Mouse (Mus musculus) intestine, embryonic 14.5 days (tissue): Measurements from ENCODE around the gene Vps18. TPM values are rescaled to one million over a fixed set of nuclear protein-coding genes. Genes with fewer than 3 reads are reported as not detected.

ENCODE experiments used
- ATAC-seq: fragments of 200-750 bp; cut with Nextera tagmentation; replicated peaks from 2 replicates; pipeline ENCODE4 v1.8.0; 2017; ENCODE audit warnings: low read depth, moderate number of reproducible peaks, moderate TSS enrichment, moderate library complexity; ENCODE audit not compliant: low FRiP score, low TSS enrichment
- DNase-seq: peaks from one replicate; pipeline ENCODE4 v3.0.0-alpha.2; 2018; ENCODE audit warnings: low spot score
- H3K27ac ChIP-seq: fragments of 300-500 bp; sonication (generic); 2 replicates; pipeline ENCODE4 v1.5.1; 2014; ENCODE audit warnings: low read depth, mild to moderate bottlenecking, control low read depth
- H3K27me3 ChIP-seq: fragments of 300-500 bp; sonication (generic); replicated peaks from 2 replicates; pipeline ENCODE4 v1.6.1; 2014; ENCODE audit warnings: low read length, control low read depth; ENCODE audit not compliant: control insufficient read depth, insufficient read depth
- H3K36me3 ChIP-seq: fragments of 300-500 bp; sonication (generic); 2 replicates; pipeline ENCODE4 v1.6.1; 2014; ENCODE audit warnings: low read length, control low read depth; ENCODE audit not compliant: control insufficient read depth, insufficient read depth
- H3K4me1 ChIP-seq: fragments of 300-500 bp; sonication (generic); replicated peaks from 2 replicates; pipeline ENCODE4 v1.6.1; 2014; ENCODE audit warnings: low read length, control low read depth, mixed read lengths; ENCODE audit not compliant: control insufficient read depth, insufficient read depth
- H3K4me2 ChIP-seq: fragments of 300-500 bp; sonication (generic); 2 replicates; pipeline ENCODE4 v1.6.1; 2014; ENCODE audit warnings: low read length
- H3K4me3 ChIP-seq: fragments of 300-500 bp; sonication (generic); 2 replicates; pipeline ENCODE4 v1.5.1; 2014; ENCODE audit warnings: low read depth, low read length, control low read depth, mixed read lengths
- H3K9ac ChIP-seq: fragments of 300-500 bp; sonication (generic); 2 replicates; pipeline ENCODE4 v1.6.1; 2014; ENCODE audit warnings: mild to moderate bottlenecking, low read length
- H3K9me3 ChIP-seq: fragments of 300-500 bp; sonication (generic); 2 replicates; pipeline ENCODE4 v1.6.1; 2016; ENCODE audit warnings: low read length, control low read depth; ENCODE audit not compliant: control insufficient read depth
- WGBS: fragments of 180-500 bp; shearing (Covaris S2); extraction: QIAGEN DNeasy Blood & Tissue Kit; methylation state at CpG from one replicate; pipeline ENCODE4 v1.1.7; 2014; 5-methylcytosine and 5-hydroxymethylcytosine counted together
- polyA plus RNA-seq: library from polyadenylated mRNA; unstranded; fragments of >200 nt; fragmentation: Nextera tagmentation; extraction: Ambion mirVana; gene quantifications from 2 replicates; pipeline ENCODE4 v1.2.1, GENCODE M21; 2014

The Vps18 gene
- polyA plus RNA-seq, 1 experiment from 2014 or later: 14.8 TPM

DNA sequence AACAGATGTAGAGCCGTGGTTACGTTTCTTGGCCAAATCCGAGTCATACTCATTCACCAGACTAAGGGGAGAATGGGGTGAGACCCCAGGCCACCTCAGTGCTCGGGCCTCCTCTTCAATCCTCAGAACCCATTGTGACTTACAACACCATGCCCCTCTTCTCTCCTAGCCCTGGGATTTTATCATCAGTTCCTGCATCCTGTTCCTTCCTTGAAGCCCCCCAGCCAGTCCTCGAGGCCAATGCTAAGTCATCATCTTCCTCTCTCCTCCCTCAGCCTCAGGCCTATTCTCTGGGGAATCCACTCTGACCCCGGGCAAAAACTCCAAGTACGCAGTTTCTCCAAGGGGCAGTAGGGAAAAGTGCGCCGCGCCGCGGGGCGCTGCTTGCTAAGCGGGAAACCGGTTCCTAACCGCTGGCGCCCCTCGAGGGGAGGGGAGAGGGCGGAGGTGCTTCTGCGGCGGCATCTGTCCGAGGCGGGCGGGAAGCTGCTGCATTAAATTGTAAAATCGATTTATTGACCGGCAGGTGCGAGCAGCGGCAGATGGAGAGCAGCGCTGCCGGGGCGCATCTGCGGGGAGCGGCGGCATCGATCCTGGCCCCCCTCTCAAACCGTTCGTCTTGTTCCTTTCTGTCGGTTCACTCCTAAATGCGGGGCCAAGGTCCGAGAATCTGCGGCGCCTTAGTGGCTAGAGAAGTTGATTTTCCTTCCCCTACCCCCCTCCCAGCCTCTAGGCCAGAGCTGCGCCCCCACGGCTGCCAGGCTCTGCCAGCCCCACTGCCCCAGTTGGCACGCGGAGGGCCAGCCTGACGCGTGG, 33.4 kb downstream of the Vps18 start:
- peaks cover 31% of the 10 kb centered on the region for H3K4me1 ChIP-seq
- H3K9me3 ChIP-seq: no peaks in the 10 kb centered on the region
- H3K9ac ChIP-seq: peak overlapping the region; percentile 22; the same call in 1 of the 2 replicates

DNA sequence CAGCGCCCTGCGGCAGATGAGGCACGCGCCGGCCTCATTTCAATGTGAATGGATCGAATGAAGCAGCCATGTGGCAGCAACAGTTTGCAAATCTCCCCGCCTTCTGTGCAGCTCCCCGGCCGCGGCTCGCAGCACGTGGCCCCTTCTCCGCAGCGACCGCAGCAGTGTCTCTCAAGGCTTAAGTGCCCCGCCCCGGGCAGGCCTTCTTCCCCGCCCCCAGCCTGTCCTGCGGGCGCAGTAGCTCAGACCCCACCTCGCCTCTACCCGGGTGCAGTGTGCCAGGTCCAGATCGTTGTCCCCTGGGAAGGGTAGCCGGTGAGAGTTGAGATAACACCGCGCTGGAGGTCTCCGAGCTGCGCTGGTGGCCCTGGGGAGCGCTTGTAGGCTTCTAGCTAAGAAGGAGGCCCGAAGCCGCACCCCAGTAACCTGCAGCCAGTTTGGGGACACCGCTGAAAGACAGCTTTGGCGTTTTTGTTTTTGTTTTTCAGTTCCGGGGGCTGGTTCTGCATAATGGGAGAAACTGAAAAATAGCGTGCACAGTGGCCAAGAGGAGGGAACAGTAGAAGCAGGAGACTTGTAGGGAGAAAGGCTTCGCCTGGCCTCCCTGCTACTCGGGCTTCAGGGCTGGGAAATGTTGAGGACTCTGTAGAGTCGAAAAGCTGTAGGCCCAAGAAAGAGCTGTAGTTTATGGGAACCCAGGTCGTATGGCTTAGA, 34.2 kb downstream of the Vps18 start:
- peak overlapping the region; percentile 28 for H3K4me3 ChIP-seq
- no peaks in the 10 kb centered on the region for H3K9me3 ChIP-seq
- ATAC-seq (peak; percentile 22; the same call in 1 of the 2 replicates), DNase-seq (peak; percentile 82)
- 14% methylated on average over 39 of the region's 39 CpGs for WGBS
- H3K27ac ChIP-seq: no peak overlapping the region
- H3K4me2 ChIP-seq: peak overlapping the region; percentile 55
- H3K36me3 ChIP-seq: no peaks in the 10 kb centered on the region
- peaks cover 75% of the 10 kb centered on the region for H3K27me3 ChIP-seq
- peaks cover 34% of the 10 kb centered on the region for H3K4me1 ChIP-seq
- H3K9ac ChIP-seq: peak overlapping the region; percentile 22; the same call in 1 of the 2 replicates

More for the DNA sequence above, 33.4 kb downstream of the Vps18 start:
- Histone ChIP-seq H3K27ac (no peak overlapping the region), H3K27me3 (peaks cover 67% of the 10 kb centered on the region), H3K36me3 (no peaks in the 10 kb centered on the region), H3K4me2 (peak overlapping the region; percentile 55), H3K4me3 (peak overlapping the region; percentile 28)
- no peak for ATAC-seq
- DNase-seq: no peak
- 6% methylated on average over 47 of the region's 48 CpGs for WGBS

DNA sequence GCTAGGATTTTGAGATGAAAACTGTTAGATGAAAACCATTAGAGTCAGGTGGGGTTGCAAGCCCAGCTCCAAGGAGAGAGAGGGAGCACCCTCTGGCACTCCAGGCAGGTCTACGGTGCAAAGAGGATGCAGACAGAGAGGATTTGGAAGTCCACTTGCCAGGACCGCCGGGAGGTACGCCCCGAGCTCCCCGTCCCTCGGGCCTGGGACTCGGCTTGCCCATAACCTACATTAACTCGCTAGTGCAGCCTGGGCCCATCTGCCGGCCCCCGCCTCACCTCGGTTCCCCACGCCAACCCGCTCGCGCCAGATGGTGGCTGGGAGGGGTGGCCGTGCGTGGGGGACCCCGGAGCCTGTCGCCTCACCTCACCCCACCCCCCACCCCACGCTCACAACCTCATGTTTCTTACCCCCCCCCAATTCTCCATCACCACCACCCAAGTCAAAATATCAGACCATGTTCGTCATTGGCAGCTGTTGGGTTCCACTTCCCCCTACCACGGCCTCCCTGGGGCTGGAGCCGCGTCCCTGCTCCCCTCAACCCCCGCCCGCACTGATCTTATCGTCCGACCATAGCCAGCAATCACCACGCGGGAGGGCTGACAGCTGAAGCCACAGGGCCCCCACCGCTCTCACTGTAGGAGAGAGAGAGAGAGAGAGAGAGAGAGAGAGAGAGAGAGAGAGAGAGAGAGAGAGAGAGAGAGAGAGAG, 35.5 kb downstream of the Vps18 start:
- no peak for DNase-seq
- Histone ChIP-seq H3K27me3 (peaks cover 88% of the 10 kb centered on the region), H3K9me3 (no peaks in the 10 kb centered on the region), H3K36me3 (no peaks in the 10 kb centered on the region), H3K4me3 (peak overlapping the region; percentile 4; the same call in 1 of the 2 replicates), H3K4me1 (peaks cover 35% of the 10 kb centered on the region), H3K4me2 (peak overlapping the region; percentile 89), H3K9ac (no peak overlapping the region), H3K27ac (no peak overlapping the region)
- no peak for ATAC-seq
- 7% methylated on average over 32 of the region's 32 CpGs for WGBS

DNA sequence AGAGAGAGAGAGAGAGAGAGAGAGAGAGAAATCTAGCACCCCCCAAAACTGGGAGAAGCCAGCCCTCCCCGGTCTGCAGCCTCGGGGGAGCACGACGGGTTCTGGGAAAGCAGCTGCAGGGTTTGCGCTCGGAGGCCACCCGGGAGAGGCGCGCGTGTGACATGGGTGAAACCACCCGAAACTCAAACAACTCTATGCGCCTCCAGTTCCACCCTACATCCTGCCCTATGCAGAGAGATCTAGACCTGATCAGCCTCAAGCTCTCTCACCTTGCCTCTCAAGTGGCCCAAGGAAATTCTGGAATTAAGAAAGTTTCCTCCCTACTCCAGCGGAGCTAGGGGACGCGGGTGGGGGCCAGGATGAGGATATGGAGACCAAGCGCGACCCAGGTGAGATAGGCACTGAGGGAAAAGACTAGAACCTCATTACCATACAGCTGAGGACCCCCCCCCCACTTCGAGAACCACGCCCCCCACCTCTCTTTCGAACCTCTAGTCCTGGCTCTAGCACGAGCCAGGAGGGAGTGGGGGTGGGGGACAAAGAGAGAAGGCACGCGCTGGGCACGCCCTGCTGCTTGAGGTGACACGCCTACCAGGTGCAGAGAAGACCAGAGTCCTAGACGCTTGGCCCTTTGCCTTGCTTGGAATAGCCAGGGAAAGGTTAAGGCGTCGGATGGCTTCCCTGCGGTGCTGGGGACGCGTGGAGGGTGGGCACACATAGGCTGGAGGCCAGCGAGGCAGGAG, 36.2 kb downstream of the Vps18 start:
- no peak overlapping the region for H3K27ac ChIP-seq
- peak; percentile 78 for DNase-seq
- H3K9ac ChIP-seq: no peak overlapping the region
- H3K36me3 ChIP-seq: no peaks in the 10 kb centered on the region
- H3K4me2 ChIP-seq: peak overlapping the region; percentile 89
- H3K27me3 ChIP-seq: peaks cover 88% of the 10 kb centered on the region
- WGBS: under 1% methylated on average over 32 of the region's 32 CpGs
- H3K9me3 ChIP-seq: no peaks in the 10 kb centered on the region
- peaks cover 35% of the 10 kb centered on the region for H3K4me1 ChIP-seq
- peak; percentile 53 for ATAC-seq
- H3K4me3 ChIP-seq: peak overlapping the region; percentile 51

DNA sequence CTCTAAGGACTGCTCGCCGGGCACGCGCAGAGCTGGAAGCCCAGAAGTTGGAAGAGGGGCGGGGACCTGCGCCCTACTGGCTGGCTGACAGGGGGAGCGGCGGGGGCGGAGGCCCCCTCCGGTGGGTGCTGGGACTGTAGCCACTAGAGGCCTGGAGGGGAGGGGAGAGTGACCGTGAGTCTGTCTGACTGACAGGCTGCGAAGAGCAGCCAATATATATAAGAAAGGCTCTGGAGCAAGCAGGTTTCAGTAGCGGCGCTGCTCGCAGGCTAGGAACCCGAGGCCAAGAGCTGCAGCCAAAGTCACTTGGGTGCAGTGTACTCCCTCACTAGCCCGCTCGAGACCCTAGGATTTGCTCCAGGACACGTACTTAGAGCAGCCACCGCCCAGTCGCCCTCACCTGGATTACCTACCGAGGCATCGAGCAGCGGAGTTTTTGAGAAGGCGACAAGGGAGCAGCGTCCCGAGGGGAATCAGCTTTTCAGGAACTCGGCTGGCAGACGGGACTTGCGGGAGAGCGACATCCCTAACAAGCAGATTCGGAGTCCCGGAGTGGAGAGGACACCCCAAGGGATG, 37.1 kb downstream of the Vps18 start, which contains the start of gene Dll4:
Gene Dll4, plus strand, starts transcription at position 217 of the 576 bp plus-strand sequence.
- Histone ChIP-seq H3K9me3 (no peaks in the 10 kb centered on the region), H3K4me1 (peaks cover 35% of the 10 kb centered on the region), H3K27ac (0 out of 2 replicates have a peak within 1 kb of the TSS, but pooled peaks have one; percentile 1), H3K4me3 (peak within 1 kb of the TSS; percentile 51), H3K27me3 (peaks cover 90% of the 10 kb centered on the region), H3K9ac (peak within 1 kb of the TSS; percentile 29), H3K4me2 (peak within 1 kb of the TSS; percentile 89), H3K36me3 (no peaks in the 10 kb centered on the region)
- under 1% methylated on average over 31 of the region's 33 CpGs for WGBS
- ATAC-seq (peak; percentile 53), DNase-seq (peak; percentile 85)

DNA sequence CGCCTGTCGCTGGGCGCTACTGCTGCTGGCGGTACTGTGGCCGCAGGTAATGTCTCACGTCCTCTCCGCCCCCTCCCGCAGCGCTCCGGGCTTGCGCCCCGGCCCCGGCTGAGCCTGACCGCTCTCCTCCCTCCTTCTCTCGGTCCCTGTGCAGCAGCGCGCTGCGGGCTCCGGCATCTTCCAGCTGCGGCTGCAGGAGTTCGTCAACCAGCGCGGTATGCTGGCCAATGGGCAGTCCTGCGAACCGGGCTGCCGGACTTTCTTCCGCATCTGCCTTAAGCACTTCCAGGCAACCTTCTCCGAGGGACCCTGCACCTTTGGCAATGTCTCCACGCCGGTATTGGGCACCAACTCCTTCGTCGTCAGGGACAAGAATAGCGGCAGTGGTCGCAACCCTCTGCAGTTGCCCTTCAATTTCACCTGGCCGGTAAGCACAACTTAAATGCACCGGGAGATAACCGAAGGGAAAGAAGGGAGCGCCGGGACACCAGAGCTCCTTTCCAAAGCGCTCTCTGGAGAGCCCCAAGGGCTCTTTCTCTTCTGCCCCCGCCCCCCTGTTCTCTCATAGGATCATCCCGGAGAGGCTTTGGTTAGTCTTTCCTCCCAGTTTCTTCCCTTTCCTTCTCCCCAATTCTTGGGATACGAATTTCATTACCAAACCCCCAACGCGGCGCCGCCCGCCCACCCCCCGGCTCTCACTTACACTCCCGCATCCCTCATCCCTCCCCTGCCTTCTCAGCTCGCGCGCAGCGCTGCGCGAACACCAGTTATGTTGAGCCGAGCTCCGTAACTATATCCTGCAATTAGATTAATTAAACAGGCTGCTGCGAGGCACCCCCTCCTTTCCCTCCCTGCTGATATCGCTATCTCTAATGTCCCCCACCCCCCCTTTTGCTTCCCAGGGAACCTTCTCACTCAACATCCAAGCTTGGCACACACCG, 37.9 kb downstream of the Vps18 start:
- no peaks in the 10 kb centered on the region for H3K36me3 ChIP-seq
- H3K27me3 ChIP-seq: peaks cover 84% of the 10 kb centered on the region
- H3K27ac ChIP-seq: 0 out of 2 replicates have a peak overlapping the region, but pooled peaks have one; percentile 1
- peak overlapping the region; percentile 89 for H3K4me2 ChIP-seq
- H3K9me3 ChIP-seq: no peaks in the 10 kb centered on the region
- peak overlapping the region; percentile 29 for H3K9ac ChIP-seq
- H3K4me1 ChIP-seq: peaks cover 34% of the 10 kb centered on the region
- DNase-seq (no peak), ATAC-seq (no peak)
- H3K4me3 ChIP-seq: peak overlapping the region; percentile 51
- 1% methylated on average over 60 of the region's 61 CpGs for WGBS

DNA sequence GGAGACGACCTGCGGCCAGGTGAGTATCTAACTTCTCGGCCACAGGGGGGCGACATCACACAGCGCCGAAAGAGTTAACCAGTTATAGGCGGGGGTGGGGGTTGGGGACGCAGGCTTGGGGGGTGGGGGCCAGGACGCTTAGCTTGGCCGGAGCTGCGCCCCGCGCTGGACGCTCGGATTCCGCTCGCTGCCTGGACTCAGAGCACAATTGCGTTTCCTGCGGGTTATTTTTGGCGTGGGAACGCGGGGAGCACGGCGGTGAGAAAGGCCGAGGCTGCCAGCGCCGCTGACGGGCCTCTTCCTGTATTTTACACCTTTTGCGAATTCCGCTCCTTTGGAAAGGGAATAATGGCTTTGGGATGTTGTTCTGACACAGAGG, 38.6 kb downstream of the Vps18 start:
- ATAC-seq (no peak), DNase-seq (peak; percentile 80)
- peaks cover 80% of the 10 kb centered on the region for H3K27me3 ChIP-seq
- H3K9me3 ChIP-seq: no peaks in the 10 kb centered on the region
- H3K9ac ChIP-seq: peak overlapping the region; percentile 29
- H3K4me2 ChIP-seq: peak overlapping the region; percentile 89
- H3K27ac ChIP-seq: 0 out of 2 replicates have a peak overlapping the region, but pooled peaks have one; percentile 1
- H3K36me3 ChIP-seq: no peaks in the 10 kb centered on the region
- H3K4me3 ChIP-seq: peak overlapping the region; percentile 51
- peaks cover 27% of the 10 kb centered on the region for H3K4me1 ChIP-seq
- under 1% methylated on average over 30 of the region's 30 CpGs for WGBS
